ENCODE assay signal across 8 mouse cellular contexts in the genomic region with DNA sequence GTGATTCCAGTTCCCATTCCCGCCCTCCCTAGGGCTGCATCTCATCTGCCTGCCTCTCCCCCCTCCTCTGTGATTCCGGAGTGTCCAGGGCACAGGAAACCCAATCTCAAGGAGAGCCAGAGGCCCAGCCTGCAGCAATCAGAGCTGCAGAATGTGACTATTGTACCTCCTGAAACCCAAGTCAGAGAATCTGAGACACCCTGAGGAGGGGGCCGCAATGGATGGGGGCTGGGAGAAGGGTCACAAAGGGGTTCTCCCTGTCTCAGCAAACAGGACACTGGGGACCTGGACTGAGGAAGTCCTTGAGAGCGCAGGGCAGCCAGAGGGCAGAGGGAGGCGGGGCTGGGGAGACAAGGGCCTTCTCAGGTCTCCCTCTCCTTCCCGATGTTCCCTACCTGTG. TPM values are rescaled to one million over a fixed set of nuclear protein-coding genes. Genes with fewer than 3 reads are reported as not detected.
DNase-seq lines count a peak whose midpoint lies in the region; ATAC-seq and TF ChIP-seq lines count a peak whose summit lies in the region.

No protein-coding gene starts in this region.

- peaks cover 8% of the 10 kb centered on the region for H3K4me1 ChIP-seq in kidney, adult 2 months (ENCODE audit: control insufficient read depth, insufficient read depth, low read length)
- H3K4me1 ChIP-seq in embryonic facial prominence, embryonic 10.5 days, result peaks cover 72% of the 10 kb centered on the region
- H3K4me1 ChIP-seq in forebrain, embryonic 12.5 days, result peaks cover 74% of the 10 kb centered on the region
- peaks cover 98% of the 10 kb centered on the region for H3K4me1 ChIP-seq in limb, embryonic 13.5 days

- no peak overlapping the region for H3K27ac ChIP-seq in kidney, adult 2 months (ENCODE audit: insufficient read depth, low read depth, low read length)
- H3K27ac ChIP-seq in embryonic facial prominence, embryonic 10.5 days (replicated peaks), result peak overlapping the region; percentile 79
- no peak overlapping the region for H3K27ac ChIP-seq in forebrain, embryonic 12.5 days
- H3K27ac ChIP-seq in limb, embryonic 13.5 days, result peak overlapping the region; percentile 52; the same call in 1 of the 2 replicates

- H3K36me3 ChIP-seq in kidney, adult 2 months (ENCODE audit: control insufficient read depth, insufficient read depth, low read length), result no peaks in the 10 kb centered on the region
- H3K36me3 ChIP-seq in embryonic facial prominence, embryonic 10.5 days (replicated peaks), result no peaks in the 10 kb centered on the region
- H3K36me3 ChIP-seq in forebrain, embryonic 12.5 days (replicated peaks), result 0 out of 2 replicates have a peak, but pooled peaks cover 5% of the 10 kb centered on the region
- peaks cover 42% of the 10 kb centered on the region for H3K36me3 ChIP-seq in limb, embryonic 13.5 days

- WGBS in kidney, adult 2 months, result 42% methylated on average over 6 of the region's 6 CpGs
- WGBS in embryonic facial prominence, embryonic 10.5 days, result 22% methylated on average over 6 of the region's 6 CpGs
- WGBS in forebrain, embryonic 12.5 days, result 49% methylated on average over 6 of the region's 6 CpGs
- WGBS in limb, embryonic 13.5 days, result 50% methylated on average over 6 of the region's 6 CpGs

- TF ChIP-seq POLR2A in kidney, adult 2 months (IDR thresholded peaks at IDR 0.05; ENCODE audit: low read depth, low read length), result no peak

- H3K27me3 ChIP-seq in kidney, adult 2 months (replicated peaks; ENCODE audit: control insufficient read depth, insufficient read depth, low read length), result no peaks in the 10 kb centered on the region
- peaks cover 100% of the 10 kb centered on the region for H3K27me3 ChIP-seq in embryonic facial prominence, embryonic 10.5 days (replicated peaks; ENCODE audit: low read depth, poor library complexity, severe bottlenecking)
- H3K27me3 ChIP-seq in forebrain, embryonic 12.5 days, result peaks cover 48% of the 10 kb centered on the region
- 0 out of 2 replicates have a peak, but pooled peaks cover 9% of the 10 kb centered on the region for H3K27me3 ChIP-seq in limb, embryonic 13.5 days

- no peak for TF ChIP-seq CTCF in kidney, adult 2 months (conservative IDR thresholded peaks at IDR 0.05; ENCODE audit: insufficient read depth, insufficient read length, low read depth, low read length)

- no peak overlapping the region for H3K4me3 ChIP-seq in kidney, adult 2 months (ENCODE audit: insufficient read depth, low read depth, low read length)
- peak overlapping the region; percentile 26; the same call in 1 of the 2 replicates for H3K4me3 ChIP-seq in embryonic facial prominence, embryonic 10.5 days
- no peak overlapping the region for H3K4me3 ChIP-seq in forebrain, embryonic 12.5 days (replicated peaks)
- H3K4me3 ChIP-seq in limb, embryonic 13.5 days, result no peak overlapping the region

- H3K9me3 ChIP-seq in embryonic facial prominence, embryonic 10.5 days, result no peaks in the 10 kb centered on the region
- H3K9me3 ChIP-seq in forebrain, embryonic 12.5 days, result no peaks in the 10 kb centered on the region
- H3K9me3 ChIP-seq in limb, embryonic 13.5 days, result no peaks in the 10 kb centered on the region

- no peak overlapping the region for H3K4me2 ChIP-seq in forebrain, embryonic 12.5 days
- no peak overlapping the region; the same call in 1 of the 2 replicates for H3K4me2 ChIP-seq in limb, embryonic 13.5 days (replicated peaks)

- ATAC-seq in forebrain, embryonic 12.5 days (ENCODE audit: low FRiP score), result no peak
- ATAC-seq in limb, embryonic 13.5 days (ENCODE audit: low FRiP score, low read depth), result no peak
- ATAC-seq in frontal cortex, adult (ENCODE audit: low TSS enrichment), result no peak

- H3K9ac ChIP-seq in forebrain, embryonic 12.5 days, result 0 out of 2 replicates have a peak overlapping the region, but pooled peaks have one; percentile 9
- H3K9ac ChIP-seq in limb, embryonic 13.5 days, result peak overlapping the region; percentile 46; the same call in 1 of the 2 replicates

- peak; percentile 50 for DNase-seq in kidney, adult 2 months
- no peak for DNase-seq in kidney, adult 9 months
- DNase-seq in embryonic facial prominence, embryonic 10.5 days (ENCODE audit: low spot score), result peak; percentile 60
- DNase-seq in cerebellum, postnatal 25 days, result no peak
- DNase-seq in ovary, adult 18-20 months (ENCODE audit: low spot score), result no peak

RNA-seq across cellular contexts. Expression of a gene that starts 10.2 kb away (rescaled TPM):
- 0.65 and 0.81 TPM in 2 replicates for polyA plus RNA-seq in kidney, adult 2 months (2012; rRNA removed)
- polyA plus RNA-seq in embryonic facial prominence, embryonic 10.5 days (2016; fragmentation: Nextera tagmentation; extraction: Ambion mirVana), result 1.6 and 3.6 TPM in 2 replicates
- polyA plus RNA-seq in forebrain, embryonic 12.5 days (2016; fragmentation: Nextera tagmentation; extraction: Ambion mirVana), result 2.2 and 3.5 TPM in 2 replicates
- polyA plus RNA-seq in limb, embryonic 13.5 days (2015; fragmentation: Nextera tagmentation; extraction: Ambion mirVana), result 7.1 and 9.8 TPM in 2 replicates

RNA-seq across cellular contexts. Expression of a gene that starts 31.7 kb away (rescaled TPM):
- 3.2 and 4.1 TPM in 2 replicates for polyA plus RNA-seq in kidney, adult 2 months (2012; rRNA removed)
- polyA plus RNA-seq in embryonic facial prominence, embryonic 10.5 days (2016; fragmentation: Nextera tagmentation; extraction: Ambion mirVana), result 4.3 and 5.5 TPM in 2 replicates
- polyA plus RNA-seq in forebrain, embryonic 12.5 days (2016; fragmentation: Nextera tagmentation; extraction: Ambion mirVana), result 3.1 and 3.9 TPM in 2 replicates
- polyA plus RNA-seq in limb, embryonic 13.5 days (2015; fragmentation: Nextera tagmentation; extraction: Ambion mirVana), result 4.1 and 4.9 TPM in 2 replicates

RNA-seq across cellular contexts. Expression of a gene that starts 45.3 kb away (rescaled TPM):
- 85.8 and 93.9 TPM in 2 replicates for polyA plus RNA-seq in kidney, adult 2 months (2012; rRNA removed)
- polyA plus RNA-seq in embryonic facial prominence, embryonic 10.5 days (2016; fragmentation: Nextera tagmentation; extraction: Ambion mirVana), result 30.4 and 30.8 TPM in 2 replicates
- 22.8 and 26.6 TPM in 2 replicates for polyA plus RNA-seq in forebrain, embryonic 12.5 days (2016; fragmentation: Nextera tagmentation; extraction: Ambion mirVana)
- polyA plus RNA-seq in limb, embryonic 13.5 days (2015; fragmentation: Nextera tagmentation; extraction: Ambion mirVana), result 15.0 and 15.2 TPM in 2 replicates

RNA-seq across cellular contexts. Expression of a gene that starts 46.9 kb away (rescaled TPM):
- polyA plus RNA-seq in kidney, adult 2 months (2012; rRNA removed), result 73.7 and 98.9 TPM in 2 replicates
- 69.1 and 71.2 TPM in 2 replicates for polyA plus RNA-seq in embryonic facial prominence, embryonic 10.5 days (2016; fragmentation: Nextera tagmentation; extraction: Ambion mirVana)
- 55.4 and 59.6 TPM in 2 replicates for polyA plus RNA-seq in forebrain, embryonic 12.5 days (2016; fragmentation: Nextera tagmentation; extraction: Ambion mirVana)
- polyA plus RNA-seq in limb, embryonic 13.5 days (2015; fragmentation: Nextera tagmentation; extraction: Ambion mirVana), result 70.8 and 72.7 TPM in 2 replicates

Comparison
In these comparisons a context has a peak if more than half of its experiments do, and no peak if none do; other contexts are left out.
1. DNase-seq: peak in kidney, adult 2 months (single experiment) and embryonic facial prominence, embryonic 10.5 days (single experiment); none in kidney, adult 9 months (single experiment), cerebellum, postnatal 25 days (0 of 2) and ovary, adult 18-20 months (single experiment).
2. H3K27ac ChIP-seq: peak in embryonic facial prominence, embryonic 10.5 days (single experiment) and limb, embryonic 13.5 days (single experiment); none in kidney, adult 2 months (single experiment) and forebrain, embryonic 12.5 days (single experiment).